Mouse (Mus musculus) hindbrain, embryonic 12.5 days (tissue): ENCODE data around the gene Ppef2. TPM values are rescaled to one million over a fixed set of nuclear protein-coding genes. Genes with fewer than 3 reads are reported as not detected.
A peak's percentile ranks its signal among the peaks of the same experiment; 100 is the strongest.

Experiments used
- ATAC-seq: fragments of 200-750 bp; cut with Nextera tagmentation; 2 replicates; pipeline ENCODE4 v1.8.0; 2017; ENCODE audit warnings: moderate TSS enrichment; ENCODE audit not compliant: low FRiP score
- H3K27ac ChIP-seq: fragments of 300-500 bp; sonication (generic); 2 replicates; pipeline ENCODE4 v1.5.1; 2016; ENCODE audit warnings: mild to moderate bottlenecking
- H3K27me3 ChIP-seq: fragments of 300-500 bp; sonication (generic); 2 replicates; pipeline ENCODE4 v1.6.1; 2016; ENCODE audit warnings: mild to moderate bottlenecking
- H3K36me3 ChIP-seq: fragments of 300-500 bp; sonication (generic); 2 replicates; pipeline ENCODE4 v1.6.1; 2016; ENCODE audit warnings: mild to moderate bottlenecking
- H3K4me1 ChIP-seq: fragments of 300-500 bp; sonication (generic); 2 replicates; pipeline ENCODE4 v1.6.1; 2016
- H3K4me2 ChIP-seq: fragments of 300-500 bp; sonication (generic); replicated peaks from 2 replicates; pipeline ENCODE4 v1.6.1; 2016; ENCODE audit warnings: mild to moderate bottlenecking
- H3K4me3 ChIP-seq: fragments of 300-500 bp; sonication (generic); 2 replicates; pipeline ENCODE4 v1.5.1; 2016; ENCODE audit warnings: mild to moderate bottlenecking
- H3K9ac ChIP-seq: fragments of 300-500 bp; sonication (generic); 2 replicates; pipeline ENCODE4 v1.6.1; 2016; ENCODE audit warnings: mild to moderate bottlenecking, moderate library complexity
- H3K9me3 ChIP-seq: fragments of 300-500 bp; sonication (generic); replicated peaks from 2 replicates; pipeline ENCODE4 v1.6.1; 2016; ENCODE audit warnings: mild to moderate bottlenecking
- whole genome bisulfite sequencing: fragments of 180-500 bp; shearing (Covaris S2); methylation state at CpG from one replicate; pipeline ENCODE4 v1.1.7; 2016; 5-methylcytosine and 5-hydroxymethylcytosine counted together
- polyA plus RNA-seq: library from polyadenylated mRNA; unstranded; fragments of >200 nt; fragmentation: Nextera tagmentation; extraction: Ambion mirVana; gene quantifications from 2 replicates; pipeline ENCODE4 v1.2.1, GENCODE M21; 2016

The Ppef2 gene
- polyA plus RNA-seq, 1 experiment from 2014 or later = 0.53 TPM

- ATAC-seq = no peak
- Histone ChIP-seq H3K36me3 (no peaks in the 10 kb centered on the region), H3K27me3 (0 out of 2 replicates have a peak, but pooled peaks cover 3% of the 10 kb centered on the region), H3K4me3 (no peak overlapping the region), H3K27ac (no peak overlapping the region), H3K9ac (no peak overlapping the region), H3K9me3 (no peaks in the 10 kb centered on the region), H3K4me2 (no peak overlapping the region), H3K4me1 (no peaks in the 10 kb centered on the region)
- WGBS = 83% methylated on average over 10 of the region's 10 CpGs
Measured at GRCm38 (mm10) chr5:92231836-92232235, 24.2 kb downstream of the Ppef2 start.

- H3K4me2 ChIP-seq = no peak overlapping the region
- H3K27ac ChIP-seq = no peak overlapping the region
- no peak overlapping the region for H3K9ac ChIP-seq
- H3K9me3 ChIP-seq = no peaks in the 10 kb centered on the region
- ATAC-seq = no peak
- 84% methylated on average over 11 of the region's 11 CpGs for WGBS
- no peaks in the 10 kb centered on the region for H3K36me3 ChIP-seq
- H3K27me3 ChIP-seq = 0 out of 2 replicates have a peak, but pooled peaks cover 3% of the 10 kb centered on the region
- no peaks in the 10 kb centered on the region for H3K4me1 ChIP-seq
- no peak overlapping the region for H3K4me3 ChIP-seq
Measured at GRCm38 (mm10) chr5:92230306-92230705, 25.8 kb downstream of the Ppef2 start.

GRCm38 (mm10) chr5:92229514-92229913, 26.6 kb downstream of the Ppef2 start:
- ATAC-seq = no peak

GRCm38 (mm10) chr5:92228776-92229175, 27.3 kb downstream of the Ppef2 start:
- Histone ChIP-seq H3K4me2 (no peak overlapping the region), H3K9ac (no peak overlapping the region), H3K4me1 (no peaks in the 10 kb centered on the region), H3K27me3 (0 out of 2 replicates have a peak, but pooled peaks cover 3% of the 10 kb centered on the region), H3K27ac (no peak overlapping the region), H3K9me3 (no peaks in the 10 kb centered on the region), H3K4me3 (no peak overlapping the region), H3K36me3 (no peaks in the 10 kb centered on the region)
- no peak for ATAC-seq
- WGBS = 25% methylated on average over 10 of the region's 10 CpGs

More at GRCm38 (mm10) chr5:92229514-92229913, 26.6 kb downstream of the Ppef2 start:
- Histone ChIP-seq H3K27me3 (0 out of 2 replicates have a peak, but pooled peaks cover 3% of the 10 kb centered on the region), H3K36me3 (no peaks in the 10 kb centered on the region), H3K4me3 (no peak overlapping the region), H3K27ac (no peak overlapping the region), H3K9ac (no peak overlapping the region), H3K4me1 (no peaks in the 10 kb centered on the region), H3K4me2 (no peak overlapping the region), H3K9me3 (no peaks in the 10 kb centered on the region)
- 90% methylated on average over 3 of the region's 3 CpGs for WGBS

GRCm38 (mm10) chr5:92227782-92228181, 28.3 kb downstream of the Ppef2 start:
- Histone ChIP-seq H3K4me2 (no peak overlapping the region), H3K36me3 (no peaks in the 10 kb centered on the region), H3K9me3 (no peaks in the 10 kb centered on the region), H3K27ac (no peak overlapping the region), H3K4me3 (no peak overlapping the region), H3K9ac (no peak overlapping the region), H3K27me3 (0 out of 2 replicates have a peak, but pooled peaks cover 3% of the 10 kb centered on the region), H3K4me1 (no peaks in the 10 kb centered on the region)
- WGBS = 86% methylated on average over 7 of the region's 7 CpGs
- no peak for ATAC-seq

GRCm38 (mm10) chr5:92220287-92220902, 35.7 kb downstream of the Ppef2 start:
- Histone ChIP-seq H3K27ac (no peak overlapping the region), H3K4me3 (no peak overlapping the region), H3K27me3 (no peaks in the 10 kb centered on the region), H3K9ac (no peak overlapping the region), H3K4me2 (no peak overlapping the region), H3K36me3 (no peaks in the 10 kb centered on the region), H3K4me1 (peaks cover 8% of the 10 kb centered on the region; the same call in 1 of the 2 replicates), H3K9me3 (no peaks in the 10 kb centered on the region)
- no peak for ATAC-seq
- WGBS = 90% methylated on average over 8 of the region's 8 CpGs

- Histone ChIP-seq H3K4me2 (no peak overlapping the region), H3K9me3 (no peaks in the 10 kb centered on the region), H3K27me3 (no peaks in the 10 kb centered on the region), H3K9ac (no peak overlapping the region), H3K27ac (0 out of 2 replicates have a peak overlapping the region, but pooled peaks have one; percentile 78), H3K36me3 (no peaks in the 10 kb centered on the region), H3K4me3 (no peak overlapping the region), H3K4me1 (peaks cover 8% of the 10 kb centered on the region; the same call in 1 of the 2 replicates)
- 77% methylated on average over 6 of the region's 6 CpGs for WGBS
- ATAC-seq = no peak
Measured at GRCm38 (mm10) chr5:92219826-92220225, 36.3 kb downstream of the Ppef2 start.

GRCm38 (mm10) chr5:92218915-92219793, 36.9 kb downstream of the Ppef2 start:
- Histone ChIP-seq H3K4me3 (no peak overlapping the region), H3K9ac (peak overlapping the region; percentile 32; the same call in 1 of the 2 replicates), H3K27me3 (no peaks in the 10 kb centered on the region), H3K4me1 (peaks cover 8% of the 10 kb centered on the region; the same call in 1 of the 2 replicates), H3K9me3 (no peaks in the 10 kb centered on the region), H3K27ac (peak overlapping the region; percentile 78), H3K36me3 (no peaks in the 10 kb centered on the region), H3K4me2 (0 out of 2 replicates have a peak overlapping the region, but pooled peaks have one; percentile 21)
- WGBS = 34% methylated on average over 17 of the region's 17 CpGs
- ATAC-seq = peak; percentile 93

GRCm38 (mm10) chr5:92215308-92215707, 40.8 kb downstream of the Ppef2 start, which contains the start of gene U90926:
Gene U90926 (minus strand): TSS chr5:92215408.
- Histone ChIP-seq H3K27me3 (no peaks in the 10 kb centered on the region), H3K27ac (no peak within 1 kb of the TSS), H3K4me3 (no peak within 1 kb of the TSS), H3K36me3 (no peaks in the 10 kb centered on the region), H3K9me3 (no peaks in the 10 kb centered on the region), H3K4me1 (peaks cover 8% of the 10 kb centered on the region; the same call in 1 of the 2 replicates), H3K9ac (no peak within 1 kb of the TSS), H3K4me2 (no peak within 1 kb of the TSS)
- WGBS = 96% methylated on average over 4 of the region's 4 CpGs
- ATAC-seq = no peak

- Histone ChIP-seq H3K4me1 (no peaks in the 10 kb centered on the region), H3K27me3 (no peaks in the 10 kb centered on the region), H3K27ac (no peak overlapping the region), H3K9me3 (no peaks in the 10 kb centered on the region), H3K4me3 (no peak overlapping the region), H3K9ac (no peak overlapping the region), H3K4me2 (no peak overlapping the region), H3K36me3 (no peaks in the 10 kb centered on the region)
- ATAC-seq = no peak
- 90% methylated on average over 4 of the region's 4 CpGs for WGBS
Measured at GRCm38 (mm10) chr5:92212231-92212630, 43.8 kb downstream of the Ppef2 start.

GRCm38 (mm10) chr5:92210205-92210604, 45.9 kb downstream of the Ppef2 start:
- no peak overlapping the region for H3K9ac ChIP-seq
- H3K9me3 ChIP-seq = no peaks in the 10 kb centered on the region
- H3K4me2 ChIP-seq = no peak overlapping the region
- H3K4me1 ChIP-seq = no peaks in the 10 kb centered on the region
- ATAC-seq = no peak
- no peaks in the 10 kb centered on the region for H3K27me3 ChIP-seq
- 85% methylated on average over 8 of the region's 8 CpGs for WGBS
- H3K27ac ChIP-seq = no peak overlapping the region
- H3K36me3 ChIP-seq = peaks cover 4% of the 10 kb centered on the region; the same call in 1 of the 2 replicates
- no peak overlapping the region for H3K4me3 ChIP-seq

GRCm38 (mm10) chr5:92206121-92206520, 50.0 kb downstream of the Ppef2 start:
- no peak for ATAC-seq
- H3K36me3 ChIP-seq = peaks cover 37% of the 10 kb centered on the region
- 90% methylated on average over 6 of the region's 6 CpGs for WGBS
- H3K4me3 ChIP-seq = no peak overlapping the region
- no peaks in the 10 kb centered on the region for H3K4me1 ChIP-seq
- H3K27ac ChIP-seq = no peak overlapping the region
- no peaks in the 10 kb centered on the region for H3K27me3 ChIP-seq
- H3K9me3 ChIP-seq = no peaks in the 10 kb centered on the region
- no peak overlapping the region for H3K9ac ChIP-seq
- no peak overlapping the region for H3K4me2 ChIP-seq
